Mouse (Mus musculus): Measurements from ENCODE around the gene Slc16a7.

GRCm38 (mm10) chr10:125213805-125214204 is 175.5 kb downstream of the Slc16a7 start:
- no peak for TF ChIP-seq CTCF (IDR thresholded peaks at IDR 0.05; ENCODE audit: low read depth, low read length)
- TF ChIP-seq GATA2 (IDR thresholded peaks at IDR 0.05; ENCODE audit: borderline replicate concordance, low read depth, low read length): no peak
